Mouse (Mus musculus): ENCODE results near the gene Taf3. TPM values are rescaled to one million over a fixed set of nuclear protein-coding genes. Genes with fewer than 3 reads are reported as not detected.

Gene Taf3
- polyA plus RNA-seq, 1 experiment from 2014 or later: 15.4 TPM

DNA sequence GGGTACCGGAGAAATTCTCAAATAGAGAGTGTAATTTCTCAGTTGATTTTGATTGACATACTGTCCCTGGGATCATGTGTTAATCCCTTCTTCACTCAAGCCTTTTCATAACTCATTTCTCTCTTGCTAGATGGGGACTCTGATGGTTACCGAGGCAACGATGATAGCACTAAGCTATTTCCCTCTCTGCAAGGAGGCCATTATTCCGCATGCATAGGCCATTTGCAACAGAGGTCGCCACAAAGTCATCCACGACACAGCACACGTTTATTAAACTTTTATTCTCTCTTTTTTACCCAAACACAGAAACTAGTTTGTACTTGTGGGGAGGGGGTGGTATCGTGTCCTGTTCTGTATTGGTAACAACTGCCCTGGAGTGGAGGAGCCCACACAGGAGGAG lies 150.6 kb downstream of the Taf3 start:
- no peak overlapping the region for H3K4me3 ChIP-seq (ENCODE audit: low read length)
- no peak overlapping the region for H3K4me2 ChIP-seq (replicated peaks; ENCODE audit: low read depth, low read length)
- peaks cover 74% of the 10 kb centered on the region for H3K27me3 ChIP-seq (ENCODE audit: insufficient read depth, low read length)
- H3K4me1 ChIP-seq (ENCODE audit: insufficient read depth, low read length): peaks cover 7% of the 10 kb centered on the region; the same call in 1 of the 2 replicates
- H3K9me3 ChIP-seq (ENCODE audit: low read length): no peaks in the 10 kb centered on the region
- H3K36me3 ChIP-seq (ENCODE audit: insufficient read depth, low read length): no peaks in the 10 kb centered on the region
- ATAC-seq (ENCODE audit: low FRiP score, low TSS enrichment): no peak
- 8% methylated on average over 8 of the region's 8 CpGs for WGBS
- no peak overlapping the region; the same call in 1 of the 2 replicates for H3K27ac ChIP-seq (ENCODE audit: low read length)
- H3K9ac ChIP-seq (replicated peaks; ENCODE audit: low read length): no peak overlapping the region

DNA sequence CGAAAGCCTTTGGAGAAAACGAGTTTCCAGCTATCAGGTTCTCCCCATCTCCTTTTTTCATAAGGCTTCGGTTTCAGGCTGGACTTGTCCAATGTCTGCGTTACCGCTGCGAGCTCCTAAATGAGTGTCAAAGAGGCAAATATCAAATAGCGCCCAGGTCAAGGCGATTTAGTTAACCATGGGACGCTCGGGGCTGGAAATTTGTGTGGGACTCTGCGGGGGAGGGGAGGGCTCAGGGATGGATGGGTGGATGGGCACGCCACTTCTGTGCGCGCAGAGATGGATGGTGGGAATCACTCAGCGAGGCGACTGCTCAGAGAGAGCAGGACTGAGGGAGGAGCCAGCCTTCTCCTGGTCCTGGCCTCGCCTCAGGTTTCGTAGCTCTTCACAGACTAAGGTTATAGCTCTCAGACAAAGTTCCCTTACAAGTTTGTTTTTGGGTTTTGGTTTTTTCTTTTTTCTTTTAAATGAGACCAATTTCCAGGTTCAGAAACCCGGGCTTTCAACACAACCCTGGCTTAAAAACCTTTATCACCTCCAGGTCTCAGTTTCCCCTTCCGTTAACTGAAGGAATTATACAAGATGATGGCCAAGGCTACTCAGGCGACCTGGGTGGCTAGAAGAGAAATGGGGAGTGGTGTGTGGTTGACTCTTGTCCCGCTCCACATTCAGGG lies 152.2 kb downstream of the Taf3 start:
- Histone ChIP-seq H3K27ac (ENCODE audit: low read length) (no peak overlapping the region), H3K4me1 (ENCODE audit: insufficient read depth, low read length) (peaks cover 7% of the 10 kb centered on the region; the same call in 1 of the 2 replicates), H3K4me2 (replicated peaks; ENCODE audit: low read depth, low read length) (peak overlapping the region; percentile 37), H3K9me3 (ENCODE audit: low read length) (no peaks in the 10 kb centered on the region), H3K4me3 (ENCODE audit: low read length) (peak overlapping the region; percentile 12), H3K9ac (replicated peaks; ENCODE audit: low read length) (no peak overlapping the region), H3K27me3 (ENCODE audit: insufficient read depth, low read length) (peaks cover 82% of the 10 kb centered on the region), H3K36me3 (ENCODE audit: insufficient read depth, low read length) (no peaks in the 10 kb centered on the region)
- 1% methylated on average over 22 of the region's 22 CpGs for WGBS
- 0 out of 2 replicates have a peak, but pooled peaks have one; percentile 57 for ATAC-seq (ENCODE audit: low FRiP score, low TSS enrichment)

DNA sequence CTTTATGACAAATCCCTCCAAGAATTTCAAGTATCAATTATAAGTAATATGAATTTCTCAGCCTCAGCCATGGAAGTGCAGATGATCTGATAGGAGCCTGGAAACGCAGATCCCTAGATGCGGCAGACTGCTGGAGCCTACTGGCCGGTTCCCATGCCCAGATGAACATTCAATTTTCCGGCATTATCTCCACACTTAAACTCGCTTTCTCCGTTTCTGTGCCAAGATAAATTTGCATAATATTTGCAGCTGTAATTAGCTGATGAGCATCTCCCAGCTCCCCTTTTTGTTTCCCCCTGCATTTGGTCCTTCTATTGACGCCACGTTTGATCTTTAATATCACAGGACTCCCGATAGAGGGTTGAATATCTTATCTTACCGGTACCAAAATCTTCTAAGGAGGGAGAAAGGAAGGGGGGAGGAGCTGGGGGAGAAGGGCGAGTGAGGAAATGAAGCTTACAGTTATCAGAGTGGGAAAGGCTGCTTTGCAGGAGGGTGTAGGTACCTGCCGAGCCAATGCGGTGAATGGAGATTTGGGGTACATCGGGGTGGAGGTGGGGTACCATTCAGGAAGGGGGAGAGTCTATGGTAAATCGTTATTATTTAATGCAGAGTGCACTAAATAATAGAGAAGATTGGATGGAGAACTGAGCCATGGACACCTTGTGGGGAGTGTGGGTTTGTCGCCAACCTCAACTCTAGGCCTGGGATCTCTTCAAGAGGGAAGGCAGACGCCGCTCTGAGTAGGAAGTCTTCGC lies 153.4 kb downstream of the Taf3 start:
- H3K4me3 ChIP-seq (ENCODE audit: low read length): no peak overlapping the region
- WGBS: 7% methylated on average over 19 of the region's 19 CpGs
- H3K4me1 ChIP-seq (ENCODE audit: insufficient read depth, low read length): peaks cover 7% of the 10 kb centered on the region; the same call in 1 of the 2 replicates
- peaks cover 91% of the 10 kb centered on the region for H3K27me3 ChIP-seq (ENCODE audit: insufficient read depth, low read length)
- no peak overlapping the region for H3K4me2 ChIP-seq (replicated peaks; ENCODE audit: low read depth, low read length)
- no peak for ATAC-seq (ENCODE audit: low FRiP score, low TSS enrichment)
- H3K36me3 ChIP-seq (ENCODE audit: insufficient read depth, low read length): no peaks in the 10 kb centered on the region
- H3K27ac ChIP-seq (ENCODE audit: low read length): no peak overlapping the region
- H3K9me3 ChIP-seq (ENCODE audit: low read length): no peaks in the 10 kb centered on the region
- H3K9ac ChIP-seq (replicated peaks; ENCODE audit: low read length): no peak overlapping the region

DNA sequence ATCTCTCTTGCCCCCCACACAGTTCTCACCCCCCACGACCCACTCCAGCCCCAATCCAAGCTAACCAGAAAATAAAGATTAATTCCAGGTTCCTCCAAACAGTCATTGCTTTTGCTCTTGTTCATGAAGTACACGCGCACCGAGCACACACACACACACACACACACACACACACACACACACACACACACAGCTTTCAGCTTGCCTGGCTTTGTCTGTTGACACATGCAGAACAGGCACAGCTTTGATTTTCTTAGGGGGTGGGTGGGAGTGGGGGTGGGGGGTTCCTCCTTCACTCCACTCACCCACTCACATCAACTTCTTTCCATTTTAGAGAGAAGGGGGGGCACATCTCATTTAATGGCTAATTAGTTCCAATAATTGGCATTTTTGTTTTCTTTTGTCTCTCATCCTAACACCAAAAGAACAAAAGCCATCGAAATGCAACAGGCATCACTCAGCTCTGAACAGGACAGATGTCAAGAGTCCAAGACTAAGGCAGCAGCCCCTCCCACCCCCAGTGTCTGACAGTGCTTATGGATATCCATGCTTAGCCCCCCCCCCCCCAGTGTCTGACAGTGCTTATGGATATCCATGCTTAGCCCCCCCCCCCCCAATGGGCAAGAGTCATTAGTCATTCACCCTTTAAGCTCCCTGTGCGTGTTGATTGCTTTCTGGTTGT lies 155.0 kb downstream of the Taf3 start:
- Histone ChIP-seq H3K9me3 (ENCODE audit: low read length) (no peaks in the 10 kb centered on the region), H3K27me3 (ENCODE audit: insufficient read depth, low read length) (peaks cover 93% of the 10 kb centered on the region), H3K9ac (replicated peaks; ENCODE audit: low read length) (no peak overlapping the region), H3K27ac (ENCODE audit: low read length) (no peak overlapping the region), H3K4me2 (replicated peaks; ENCODE audit: low read depth, low read length) (no peak overlapping the region), H3K4me3 (ENCODE audit: low read length) (no peak overlapping the region), H3K4me1 (ENCODE audit: insufficient read depth, low read length) (peaks cover 7% of the 10 kb centered on the region; the same call in 1 of the 2 replicates), H3K36me3 (ENCODE audit: insufficient read depth, low read length) (no peaks in the 10 kb centered on the region)
- ATAC-seq (ENCODE audit: low FRiP score, low TSS enrichment): no peak
- 7% methylated on average over 6 of the region's 6 CpGs for WGBS

DNA sequence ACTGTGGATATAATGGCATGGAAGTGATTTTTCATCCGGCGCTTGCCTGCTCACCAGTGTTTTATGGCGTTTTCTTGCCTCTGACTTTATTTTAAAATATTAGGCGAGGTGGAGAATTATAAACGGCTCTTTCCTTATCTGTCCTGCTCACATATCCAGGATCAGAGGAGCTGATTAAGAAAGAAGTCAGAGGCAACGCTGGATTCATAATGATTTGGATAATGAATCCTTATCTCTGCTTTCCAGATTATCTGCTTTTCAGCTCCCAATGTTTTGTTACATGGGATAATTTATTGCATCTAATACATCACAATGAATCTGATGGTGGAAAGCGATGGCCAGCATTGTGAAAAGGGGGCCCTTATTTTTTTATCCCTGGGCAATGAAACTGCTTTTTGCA lies 155.9 kb downstream of the Taf3 start:
- no peak overlapping the region for H3K27ac ChIP-seq (ENCODE audit: low read length)
- no peaks in the 10 kb centered on the region for H3K9me3 ChIP-seq (ENCODE audit: low read length)
- no peak for ATAC-seq (ENCODE audit: low FRiP score, low TSS enrichment)
- 5% methylated on average over 7 of the region's 7 CpGs for WGBS
- no peak overlapping the region for H3K9ac ChIP-seq (replicated peaks; ENCODE audit: low read length)
- H3K4me1 ChIP-seq (ENCODE audit: insufficient read depth, low read length): peaks cover 7% of the 10 kb centered on the region; the same call in 1 of the 2 replicates
- H3K36me3 ChIP-seq (ENCODE audit: insufficient read depth, low read length): no peaks in the 10 kb centered on the region
- H3K4me3 ChIP-seq (ENCODE audit: low read length): no peak overlapping the region
- no peak overlapping the region for H3K4me2 ChIP-seq (replicated peaks; ENCODE audit: low read depth, low read length)
- H3K27me3 ChIP-seq (ENCODE audit: insufficient read depth, low read length): peaks cover 91% of the 10 kb centered on the region

DNA sequence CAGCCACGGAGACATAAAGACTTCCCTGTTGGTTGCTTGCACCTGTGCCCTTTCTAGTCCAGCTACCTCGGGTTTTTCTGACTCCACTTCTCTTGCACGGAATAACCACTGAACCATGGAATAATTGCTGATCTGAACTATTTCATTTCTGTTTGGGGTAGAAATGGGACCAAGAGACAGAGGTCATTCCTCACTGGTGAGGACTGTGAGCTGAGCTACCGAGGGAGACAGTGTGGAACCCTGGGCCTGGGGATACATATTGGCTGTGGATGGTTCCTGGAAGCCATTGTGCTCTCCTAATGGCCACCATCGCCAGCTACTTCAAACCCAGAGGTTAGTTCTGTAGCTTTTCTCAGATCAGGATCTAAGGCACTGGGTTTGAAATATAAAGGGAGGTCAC lies 157.5 kb downstream of the Taf3 start:
- peaks cover under 1% of the 10 kb centered on the region; the same call in 1 of the 2 replicates for H3K4me1 ChIP-seq (ENCODE audit: insufficient read depth, low read length)
- H3K36me3 ChIP-seq (ENCODE audit: insufficient read depth, low read length): no peaks in the 10 kb centered on the region
- no peak overlapping the region for H3K27ac ChIP-seq (ENCODE audit: low read length)
- ATAC-seq (ENCODE audit: low FRiP score, low TSS enrichment): no peak
- 3% methylated on average over 5 of the region's 5 CpGs for WGBS
- no peak overlapping the region for H3K9ac ChIP-seq (replicated peaks; ENCODE audit: low read length)
- H3K9me3 ChIP-seq (ENCODE audit: low read length): no peaks in the 10 kb centered on the region
- H3K4me2 ChIP-seq (replicated peaks; ENCODE audit: low read depth, low read length): no peak overlapping the region
- H3K4me3 ChIP-seq (ENCODE audit: low read length): no peak overlapping the region
- H3K27me3 ChIP-seq (ENCODE audit: insufficient read depth, low read length): peaks cover 91% of the 10 kb centered on the region

DNA sequence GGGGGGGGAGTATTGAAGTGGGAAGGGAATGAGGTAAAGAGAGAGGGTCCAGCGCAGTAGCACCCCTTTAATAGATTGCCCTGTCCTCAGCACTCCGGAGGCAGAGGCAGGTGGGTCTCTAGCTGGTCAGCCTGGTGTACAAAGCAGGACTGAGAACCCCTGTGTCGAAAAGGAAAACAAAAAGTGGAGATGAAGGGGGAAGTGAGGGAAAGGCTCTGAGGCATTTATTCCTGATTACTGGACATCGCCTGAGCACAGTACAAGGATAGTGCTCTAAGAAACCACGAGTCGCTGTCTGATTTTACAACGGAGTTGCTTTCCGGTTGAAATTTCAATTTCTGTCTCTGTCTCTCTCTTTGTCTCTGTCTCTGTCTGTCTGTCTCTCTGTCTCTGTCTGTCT lies 158.1 kb downstream of the Taf3 start:
- Histone ChIP-seq H3K9ac (replicated peaks; ENCODE audit: low read length) (no peak overlapping the region), H3K4me2 (replicated peaks; ENCODE audit: low read depth, low read length) (peak overlapping the region; percentile 48), H3K27ac (ENCODE audit: low read length) (peak overlapping the region; percentile 80), H3K4me1 (ENCODE audit: insufficient read depth, low read length) (no peaks in the 10 kb centered on the region), H3K9me3 (ENCODE audit: low read length) (no peaks in the 10 kb centered on the region), H3K36me3 (ENCODE audit: insufficient read depth, low read length) (no peaks in the 10 kb centered on the region), H3K27me3 (ENCODE audit: insufficient read depth, low read length) (peaks cover 92% of the 10 kb centered on the region), H3K4me3 (ENCODE audit: low read length) (peak overlapping the region; percentile 39; the same call in 1 of the 2 replicates)
- ATAC-seq (ENCODE audit: low FRiP score, low TSS enrichment): no peak
- WGBS: 9% methylated on average over 8 of the region's 8 CpGs

DNA sequence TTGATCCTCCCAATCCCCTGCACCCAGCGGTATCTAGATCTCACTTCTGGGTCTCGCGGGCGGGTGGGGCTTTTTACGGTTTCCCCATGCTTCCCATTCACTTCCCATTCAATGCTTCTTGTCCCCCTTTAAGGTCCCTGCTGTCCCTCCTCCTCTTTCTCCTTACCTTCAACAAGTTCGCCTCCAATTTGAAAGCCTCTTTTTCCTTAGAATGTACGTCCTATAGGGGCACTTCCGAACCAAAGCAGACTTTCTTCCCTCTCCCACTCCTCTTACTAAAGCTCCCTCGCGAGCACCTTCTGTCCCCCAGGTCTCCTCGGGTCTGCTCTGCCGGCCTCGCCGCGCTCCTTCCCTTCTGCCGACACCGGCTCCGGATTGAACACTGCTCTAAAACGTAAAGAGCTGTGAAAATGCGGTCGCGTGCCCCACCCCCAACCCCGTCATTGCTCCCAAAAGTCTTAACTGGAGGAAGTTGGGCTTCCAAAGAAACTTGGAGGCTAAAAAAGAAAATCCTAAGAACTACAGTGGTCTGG lies 158.7 kb downstream of the Taf3 start, which contains the start of gene Gata3:
TSS of gene Gata3 (minus strand) at position 384 of the 533 bp plus-strand sequence.
- H3K9me3 ChIP-seq (ENCODE audit: low read length): no peaks in the 10 kb centered on the region
- peak within 1 kb of the TSS; percentile 80 for H3K27ac ChIP-seq (ENCODE audit: low read length)
- peaks cover 92% of the 10 kb centered on the region for H3K27me3 ChIP-seq (ENCODE audit: insufficient read depth, low read length)
- peak within 1 kb of the TSS; percentile 55 for H3K9ac ChIP-seq (replicated peaks; ENCODE audit: low read length)
- H3K4me3 ChIP-seq (ENCODE audit: low read length): peak within 1 kb of the TSS; percentile 39
- no peak for ATAC-seq (ENCODE audit: low FRiP score, low TSS enrichment)
- WGBS: 1% methylated on average over 23 of the region's 23 CpGs
- H3K4me1 ChIP-seq (ENCODE audit: insufficient read depth, low read length): no peaks in the 10 kb centered on the region
- no peaks in the 10 kb centered on the region for H3K36me3 ChIP-seq (ENCODE audit: insufficient read depth, low read length)
- H3K4me2 ChIP-seq (replicated peaks; ENCODE audit: low read depth, low read length): peak within 1 kb of the TSS; percentile 48

DNA sequence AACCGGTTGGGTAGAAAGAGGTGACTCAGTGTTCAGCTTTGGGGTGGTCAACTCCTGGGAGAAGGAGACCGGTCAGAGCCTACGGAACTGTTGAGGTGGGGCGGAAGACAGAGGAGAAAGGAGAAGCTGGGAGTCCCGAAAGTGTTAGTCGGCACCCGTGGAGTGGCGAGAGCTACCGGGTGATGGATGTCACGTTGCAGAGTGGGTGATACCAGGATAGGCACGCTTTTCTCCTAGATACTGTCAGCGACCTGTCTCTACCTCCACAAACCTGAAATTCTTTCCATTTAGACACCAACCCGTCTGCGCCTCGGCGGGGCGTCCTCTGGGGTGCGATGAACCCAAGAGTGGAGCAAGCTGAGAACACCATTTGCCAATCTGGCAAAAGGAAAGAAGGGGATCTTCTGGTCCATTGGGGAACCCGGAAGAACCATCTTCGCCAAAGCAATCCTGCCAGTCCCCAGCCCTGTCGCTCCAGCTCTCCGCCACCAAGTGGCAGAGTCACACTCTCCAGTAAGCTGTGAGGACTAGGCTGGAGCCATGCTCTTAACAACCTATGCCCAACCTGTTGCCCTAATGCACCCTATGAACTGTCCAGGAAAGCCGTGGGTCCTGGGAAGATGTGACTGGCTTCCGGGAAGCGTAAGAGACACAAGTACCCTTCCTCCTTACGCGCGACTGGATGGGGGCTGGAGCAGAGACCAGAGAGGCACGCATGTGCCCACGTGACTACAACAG lies 159.3 kb downstream of the Taf3 start, which contains the start of gene 9230102O04Rik:
TSS of gene 9230102O04Rik (minus strand) at position 628 of the 738 bp plus-strand sequence.
- peak within 1 kb of the TSS; percentile 48 for H3K4me2 ChIP-seq (replicated peaks; ENCODE audit: low read depth, low read length)
- peaks cover 92% of the 10 kb centered on the region for H3K27me3 ChIP-seq (ENCODE audit: insufficient read depth, low read length)
- H3K4me1 ChIP-seq (ENCODE audit: insufficient read depth, low read length): no peaks in the 10 kb centered on the region
- peak; percentile 92 for ATAC-seq (ENCODE audit: low FRiP score, low TSS enrichment)
- H3K27ac ChIP-seq (ENCODE audit: low read length): peak within 1 kb of the TSS; percentile 80
- WGBS: 0% methylated on average over 30 of the region's 30 CpGs
- peak within 1 kb of the TSS; percentile 39 for H3K4me3 ChIP-seq (ENCODE audit: low read length)
- H3K36me3 ChIP-seq (ENCODE audit: insufficient read depth, low read length): no peaks in the 10 kb centered on the region
- H3K9ac ChIP-seq (replicated peaks; ENCODE audit: low read length): peak within 1 kb of the TSS; percentile 55
- no peaks in the 10 kb centered on the region for H3K9me3 ChIP-seq (ENCODE audit: low read length)

Measured in kidney, embryonic 16.5 days (tissue).